Mouse (Mus musculus): ENCODE results near the gene Mxd3.

DNA sequence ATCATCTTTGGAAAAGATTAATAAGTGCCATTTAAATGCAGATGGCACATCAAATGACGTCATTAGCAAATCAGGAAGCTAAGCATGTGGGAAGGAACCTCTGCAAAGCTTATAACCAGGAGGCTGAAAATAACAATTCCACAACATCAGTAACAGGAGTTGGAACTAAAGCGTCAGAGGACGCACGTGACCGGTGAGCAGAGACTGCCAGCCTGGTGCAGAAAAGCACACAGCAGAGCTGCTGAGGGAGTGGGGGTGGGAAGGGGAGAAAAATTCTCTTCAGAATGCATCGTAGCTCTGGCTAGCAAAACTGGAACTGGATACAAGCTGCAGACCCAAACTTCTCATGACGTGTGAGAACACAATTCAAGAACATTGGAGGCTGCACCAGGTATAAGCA is 14.7 kb upstream of the Mxd3 start:
- no peak for TF ChIP-seq POLR2A (IDR thresholded peaks at IDR 0.05; ENCODE audit: low read depth, low read length)
- TF ChIP-seq CTCF (IDR thresholded peaks at IDR 0.05; ENCODE audit: borderline replicate concordance, insufficient read depth, low read length) = no peak

Measured in embryonic fibroblast, embryonic 13.5 days (primary cell).